Mouse (Mus musculus) brain, embryonic 14.5 days (tissue): ENCODE data around the gene Sox5.

Source experiments
- CTCF ChIP-seq: fragments of 200-500 bp; IDR thresholded peaks from 2 replicates; pipeline ENCODE4 v1.5.1; 2012; ENCODE audit warnings: inconsistent platforms, mild to moderate bottlenecking, moderate library complexity, borderline replicate concordance; ENCODE audit not compliant: insufficient read depth, insufficient read length; ENCODE audit errors: extremely low read depth
- POLR2A ChIP-seq: fragments of 200-500 bp; IDR thresholded peaks from 2 replicates; pipeline ENCODE4 v1.6.1; 2012; ENCODE audit warnings: mild to moderate bottlenecking, inconsistent platforms, borderline replicate concordance; ENCODE audit not compliant: poor library complexity, insufficient read depth, insufficient read length, severe bottlenecking; ENCODE audit errors: extremely low read depth

DNA sequence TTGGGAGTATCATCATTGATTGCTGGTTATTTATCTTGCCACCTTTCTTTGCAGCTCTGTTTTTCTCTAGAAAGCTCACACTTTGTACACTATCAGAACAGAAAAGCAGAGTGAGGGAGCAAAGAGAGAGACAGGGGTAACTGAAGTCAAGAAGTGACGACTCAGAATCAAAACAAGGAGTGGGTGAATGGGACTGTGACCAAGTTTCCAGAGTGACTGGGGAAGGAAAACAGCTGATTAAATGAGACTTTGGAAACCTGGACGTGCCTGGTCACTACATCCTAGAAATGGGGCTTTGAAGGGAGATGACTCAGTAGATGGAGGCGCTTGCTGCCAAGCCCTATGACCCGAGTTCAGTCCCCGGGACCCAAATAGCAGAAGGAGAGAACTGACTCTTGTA is 483.9 kb downstream of the Sox5 start:
- TF ChIP-seq CTCF, result no peak
- TF ChIP-seq POLR2A, result no peak
